Mouse (Mus musculus) forelimb bud, embryonic 11.5 days (tissue): ENCODE results near the gene Gtf2h1.
A peak's percentile ranks its signal among the peaks of the same experiment; 100 is the strongest.
"Not testable (repeated sequence)": the region's sequence is repeated elsewhere in the genome, so short reads cannot be mapped to it uniquely, and the experiment has no call there.

Experiments
- DNase-seq: peaks from one replicate; pipeline ENCODE4 v3.0.0-alpha.2; 2012; ENCODE audit warnings: low read depth, low spot score

The Gtf2h1 gene

DNA sequence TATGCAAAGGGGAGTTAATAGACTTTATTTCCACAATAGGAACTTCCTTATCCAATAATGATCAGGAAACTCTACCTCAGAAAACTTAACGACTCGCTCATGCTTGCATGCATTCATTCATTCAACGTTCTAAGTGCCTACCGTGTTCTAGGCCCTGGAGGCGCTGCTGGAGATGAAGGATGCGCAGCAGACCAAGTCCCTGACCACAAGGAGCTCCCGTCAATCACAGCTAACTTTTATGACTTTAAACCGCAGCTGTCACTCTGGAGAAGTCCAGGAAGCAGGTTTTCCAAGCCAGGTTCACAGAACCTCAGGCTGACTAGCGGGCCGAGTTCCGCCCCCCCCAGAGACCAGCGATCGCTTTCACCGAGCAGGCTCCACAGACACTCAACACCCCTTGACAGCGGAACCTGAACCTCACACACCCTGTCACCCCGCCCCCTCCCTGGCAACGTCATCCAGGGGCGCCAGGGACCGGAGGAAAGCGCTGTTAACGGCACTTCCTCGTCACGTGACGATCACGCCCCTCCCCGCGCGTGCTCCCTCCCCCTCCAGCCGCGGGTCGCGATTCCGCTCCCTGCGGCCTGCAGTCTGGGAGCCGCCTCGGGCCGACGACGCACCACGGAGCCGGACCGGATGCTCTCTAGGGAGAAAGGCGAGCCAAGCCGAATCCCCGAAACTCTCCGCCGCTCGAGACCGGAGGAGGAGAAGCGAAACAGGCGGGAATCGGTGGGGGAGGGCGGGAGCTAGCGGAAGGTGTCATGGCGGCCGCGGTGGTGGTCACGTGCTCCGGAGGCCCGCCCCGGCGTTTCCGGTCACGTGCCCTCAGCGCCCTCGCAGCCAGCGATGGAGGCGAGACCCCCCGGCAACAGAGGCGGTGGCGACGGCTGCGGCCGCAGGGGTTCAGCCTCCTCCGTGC is at the start of gene Gtf2h1, which contains the start of gene Hps5:
Gtf2h1 (plus strand) TSS at position 817 of the 919 bp plus-strand sequence.
Hps5 (minus strand) TSS at position 778 of the 919 bp plus-strand sequence.
- DNase-seq = peak; percentile 95

- no peak for DNase-seq
Observed at GRCm38 (mm10) chr7:46746381-46746780, 49.5 kb upstream of the Gtf2h1 start.

- DNase-seq = no peak
Observed at GRCm38 (mm10) chr7:46748459-46748858, 47.4 kb upstream of the Gtf2h1 start.

GRCm38 (mm10) chr7:46751490-46751889 is 44.4 kb upstream of the Gtf2h1 start, which contains the start of gene Saa2:
Saa2 (plus strand) TSS chr7:46751790.
- no peak for DNase-seq

GRCm38 (mm10) chr7:46761049-46761795 is 34.7 kb upstream of the Gtf2h1 start:
- DNase-seq = no peak

DNA sequence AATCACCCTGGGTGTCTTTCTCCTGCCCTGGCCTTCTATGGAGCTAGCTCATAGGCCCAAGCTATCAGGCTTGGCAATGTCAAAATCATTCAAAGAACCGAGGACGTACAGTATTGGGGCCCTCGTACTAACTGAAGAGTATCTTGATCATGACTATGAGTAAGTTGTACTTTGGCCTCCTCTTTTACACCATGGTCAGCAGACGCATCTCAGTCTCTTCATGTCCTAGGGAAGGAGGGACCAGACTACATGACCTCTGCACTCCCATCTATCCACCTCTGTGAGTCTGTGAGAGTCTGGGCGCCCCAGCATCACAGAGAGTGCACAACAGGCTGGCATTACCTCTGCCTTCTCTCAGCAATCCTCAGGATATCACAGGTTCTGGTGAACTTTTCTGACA is 33.3 kb upstream of the Gtf2h1 start:
- DNase-seq = no peak

DNA sequence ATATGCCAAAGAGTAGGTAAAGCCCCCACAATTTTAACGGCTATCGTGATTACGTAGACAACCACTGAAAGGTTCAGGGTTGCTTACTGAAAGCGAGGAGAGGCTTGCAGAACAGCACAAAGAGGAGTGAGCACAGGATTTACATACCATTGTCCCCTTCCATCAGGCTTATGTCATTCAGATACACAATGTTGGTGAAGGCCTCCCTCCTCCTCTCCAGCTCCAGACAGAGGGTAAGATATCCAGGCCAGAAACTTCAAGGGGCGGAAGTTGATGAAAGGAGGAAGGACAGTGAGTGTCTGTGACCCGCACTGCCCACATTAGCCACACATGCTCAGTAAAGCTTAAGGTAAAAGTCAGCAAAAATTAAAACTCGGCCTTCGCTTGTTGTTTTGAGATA is 31.2 kb upstream of the Gtf2h1 start:
- DNase-seq = no peak

DNA sequence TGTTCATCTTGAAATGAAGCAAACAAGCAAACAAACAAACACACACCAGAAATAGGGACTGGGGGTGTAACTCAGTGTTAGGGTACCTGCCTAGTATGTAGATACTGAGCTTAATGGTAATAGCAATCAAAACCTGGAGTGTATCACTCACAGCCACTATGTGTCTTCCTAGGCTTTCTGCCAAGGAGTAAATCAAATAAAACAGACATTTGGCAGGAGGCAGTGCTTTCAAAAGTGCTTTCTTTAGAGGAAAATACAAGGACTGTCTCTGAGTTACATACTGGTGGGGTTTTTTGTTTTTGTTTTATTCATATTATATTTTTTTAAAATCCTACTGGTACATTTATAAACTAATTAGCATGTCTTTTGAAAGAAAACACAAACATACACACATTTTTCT is 28.5 kb upstream of the Gtf2h1 start:
- DNase-seq = no peak

- DNase-seq = no peak
Observed at GRCm38 (mm10) chr7:46768451-46768850, 27.5 kb upstream of the Gtf2h1 start.

DNA sequence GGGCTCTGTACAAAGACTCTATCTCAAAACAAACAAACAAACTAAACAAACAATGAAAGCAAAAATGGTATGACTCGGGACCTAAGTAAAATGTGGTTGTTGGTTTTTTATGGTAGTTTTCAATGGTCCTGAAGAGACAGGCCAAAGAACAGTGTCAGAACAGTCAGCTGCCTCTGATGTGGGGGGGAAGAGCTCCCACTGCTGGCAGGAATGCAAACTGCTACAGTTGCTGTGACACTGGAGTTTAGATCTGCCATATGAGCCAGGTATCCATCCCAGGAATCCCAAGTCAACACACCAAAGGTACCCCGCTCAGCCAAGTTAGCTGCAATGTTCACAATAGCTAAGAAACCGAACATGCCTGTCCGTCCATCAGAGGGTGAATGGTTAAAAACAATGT is 25.2 kb upstream of the Gtf2h1 start:
- DNase-seq = peak; percentile 77

GRCm38 (mm10) chr7:46789177-46789849 is 6.6 kb upstream of the Gtf2h1 start:
- DNase-seq = no peak

DNA sequence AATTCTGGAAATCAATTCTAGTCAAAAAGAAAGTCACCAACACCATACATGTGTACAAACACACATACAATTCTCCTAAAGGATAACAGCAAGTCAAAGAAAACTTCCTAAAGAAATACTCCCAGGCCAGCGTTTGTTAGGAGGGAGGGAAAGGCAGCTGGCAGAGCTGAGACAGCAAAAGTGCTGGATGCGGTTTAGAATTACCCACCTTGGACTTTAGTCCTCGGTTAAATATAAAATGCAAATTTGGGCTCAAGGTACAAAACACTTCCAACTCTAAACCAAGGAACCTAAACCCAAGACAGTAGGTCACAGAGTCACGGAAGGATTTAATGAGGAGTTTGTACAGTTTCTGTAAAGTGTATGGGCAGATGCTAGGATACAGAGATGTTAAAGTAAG is 2.0 kb upstream of the Gtf2h1 start:
- DNase-seq = no peak

GRCm38 (mm10) chr7:46796206-46796679 is 340 bp downstream of the Gtf2h1 start:
- no peak for DNase-seq

GRCm38 (mm10) chr7:46796779-46797178 is 876 bp downstream of the Gtf2h1 start:
- no peak for DNase-seq

- no peak for DNase-seq
Observed at GRCm38 (mm10) chr7:46810325-46810724, 14.4 kb downstream of the Gtf2h1 start.

DNA sequence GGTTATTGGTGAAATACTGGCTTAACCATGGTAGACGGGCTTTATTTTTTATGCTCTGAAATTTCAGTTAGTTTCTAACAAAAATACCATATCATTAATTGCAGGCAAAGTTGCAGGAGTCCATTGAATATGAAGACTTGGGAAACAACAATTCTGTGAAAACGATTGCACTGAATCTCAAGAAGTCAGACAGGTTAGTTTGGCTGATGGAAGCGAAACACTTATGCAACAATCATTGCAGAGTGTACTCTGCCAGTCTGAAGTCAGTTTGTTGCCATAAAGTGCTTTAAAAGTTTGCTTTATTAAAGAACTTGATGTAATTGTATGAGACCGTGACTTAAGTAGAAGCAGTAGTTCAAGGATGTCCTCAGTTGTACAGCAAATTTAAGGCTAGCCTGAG is 18.1 kb downstream of the Gtf2h1 start:
- no peak for DNase-seq

- not testable (repeated sequence) for DNase-seq
Observed at GRCm38 (mm10) chr7:46820876-46821632, 25.2 kb downstream of the Gtf2h1 start.

DNA sequence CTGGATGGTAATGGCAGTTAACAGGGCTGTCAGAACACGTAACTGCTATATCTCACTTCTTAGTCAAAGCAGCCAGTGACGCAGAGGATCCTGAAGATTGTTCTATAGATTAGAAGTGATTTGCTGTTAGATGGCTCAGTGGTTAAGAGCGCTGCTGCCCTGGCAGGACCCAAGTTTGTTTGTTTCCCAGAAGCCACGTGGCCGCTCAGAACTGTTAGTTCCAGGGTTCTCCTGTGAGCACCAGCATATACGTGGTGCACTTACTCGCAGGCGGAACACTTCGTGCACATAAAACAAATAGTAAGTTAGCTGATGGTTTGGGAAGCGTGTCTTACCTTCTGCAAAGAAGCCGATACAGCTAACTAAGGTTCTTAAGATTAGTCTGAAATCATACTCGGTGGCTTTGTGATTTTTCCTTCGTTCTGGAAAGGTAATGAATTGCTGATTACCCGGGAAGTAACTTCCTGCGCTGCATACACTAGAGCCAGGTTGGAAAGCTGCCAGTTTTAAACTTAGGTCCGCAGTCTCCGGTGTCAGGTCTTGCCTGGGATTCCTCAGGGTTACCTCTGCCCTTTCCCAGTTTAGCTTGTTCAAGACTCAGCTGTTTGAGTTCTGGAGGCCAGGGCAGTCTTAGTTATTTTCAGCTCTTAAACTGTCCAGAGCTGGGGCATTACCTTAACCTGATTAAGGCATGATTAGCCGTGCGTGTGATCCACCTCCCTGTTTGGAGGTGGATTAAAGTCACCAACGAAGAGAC is 31.3 kb downstream of the Gtf2h1 start:
- DNase-seq = no peak

DNA sequence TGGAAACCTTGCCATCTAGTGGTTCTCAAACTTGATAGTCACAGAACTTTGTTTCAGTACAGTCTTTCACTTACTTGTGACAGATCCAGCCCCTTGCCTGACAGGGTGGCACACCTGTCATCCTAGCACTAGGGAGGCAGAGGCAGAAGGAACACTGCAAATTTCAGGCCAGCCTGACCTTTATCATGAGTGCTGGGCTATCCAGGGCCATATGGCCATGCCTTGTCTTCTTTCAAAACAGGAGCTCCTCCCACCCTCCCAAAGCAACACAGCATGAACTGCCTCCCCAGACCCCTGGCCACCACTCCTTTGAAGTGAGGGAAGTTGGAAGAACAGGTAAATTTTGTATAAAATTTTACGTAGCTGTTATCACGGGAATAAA is 31.9 kb downstream of the Gtf2h1 start:
- DNase-seq = no peak

- DNase-seq = no peak
Observed at GRCm38 (mm10) chr7:46829911-46830310, 34.0 kb downstream of the Gtf2h1 start.
